Mouse (Mus musculus) kidney, adult 2 months (tissue): ENCODE results near the gene Adamtsl2.

Experiments
- CTCF ChIP-seq: fragments of 200-500 bp; conservative IDR thresholded peaks from 2 replicates; pipeline ENCODE4 v1.5.1; 2011; ENCODE audit warnings: low read depth, mild to moderate bottlenecking, control low read depth, low read length, moderate library complexity, mixed read lengths; ENCODE audit not compliant: insufficient read depth, insufficient read length
- POLR2A ChIP-seq: fragments of 200-500 bp; IDR thresholded peaks from one replicate; pipeline ENCODE4 v1.6.1; 2011; ENCODE audit warnings: low read depth, low read length, control low read depth

DNA sequence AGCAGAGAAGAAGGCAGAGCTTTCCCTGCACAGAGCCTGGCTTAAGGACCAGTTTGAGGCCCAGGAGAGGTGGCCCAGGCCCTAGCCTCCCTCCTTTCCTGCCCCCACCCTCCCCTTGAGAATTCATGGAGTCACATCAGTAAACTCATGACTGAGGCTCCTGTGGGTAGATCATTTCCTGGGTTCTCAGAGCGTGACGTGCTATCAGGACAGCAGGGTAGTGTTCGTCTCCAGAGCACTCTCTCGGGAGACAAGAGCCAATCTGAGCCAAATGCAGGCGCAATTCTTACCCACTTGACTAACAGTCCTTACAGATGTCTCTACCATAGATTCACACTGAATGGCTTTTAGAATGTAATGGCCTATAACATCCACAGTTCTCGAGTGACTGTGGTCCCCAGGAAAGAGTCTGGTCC is 18.1 kb downstream of the Adamtsl2 start:
- TF ChIP-seq CTCF, result no peak
- TF ChIP-seq POLR2A, result no peak
